ENCODE assay signal across 19 mouse cellular contexts in genomic region chr1:144517878-144518426, GRCm38 (mm10). TPM values are rescaled to one million over a fixed set of nuclear protein-coding genes. Genes with fewer than 3 reads are reported as not detected.
DNase-seq lines count a peak whose midpoint lies in the region.
"Had no signal": no experiment of that assay in that cellular context is flagged by ENCODE, and none has a peak within 500 bp of the region (broad histone marks: within the 10 kb centered on the region; RNA-seq: fewer than 3 reads in every experiment).

No protein-coding gene starts in this region.

- no peaks in the 10 kb centered on the region for H3K4me1 ChIP-seq in midbrain, embryonic 10.5 days
- H3K4me1 ChIP-seq: limb, embryonic 13.5 days; midbrain, embryonic 15.5 days; stomach, embryonic 15.5 days had no signal

- 85% methylated on average over 5 of the region's 5 CpGs for WGBS in midbrain, embryonic 10.5 days

- H3K36me3 ChIP-seq in midbrain, embryonic 10.5 days = no peaks in the 10 kb centered on the region
- H3K36me3 ChIP-seq: limb, embryonic 13.5 days; midbrain, embryonic 15.5 days; stomach, embryonic 15.5 days had no signal

- peak; percentile 10 for DNase-seq in heart, postnatal 4 days
- no peak for DNase-seq in heart, adult 9 months (ENCODE audit: low spot score in 2 of 2)
- DNase-seq in 416B (ENCODE audit: low read depth) = peak; percentile 17
- DNase-seq in frontal cortex, postnatal 36 days (ENCODE audit: low spot score in 2 of 2) = peak; percentile 30 to 52
- DNase-seq in left cerebral cortex, postnatal 14 days (ENCODE audit: low spot score in 2 of 2) = peak; percentile 58 to 62
- DNase-seq in spleen, postnatal 14 days (ENCODE audit: low spot score in 2 of 2) = no peak
- DNase-seq in midbrain, embryonic 10.5 days (ENCODE audit: low spot score) = no peak
- no peak for DNase-seq in adrenal gland, postnatal 36 days
- DNase-seq: cerebellum, adult 18-20 months; kidney, postnatal 25 days; liver, postnatal 0 days; retina, postnatal 1 day had no signal

- H3K4me3 ChIP-seq in midbrain, embryonic 10.5 days = no peak overlapping the region
- H3K4me3 ChIP-seq: limb, embryonic 13.5 days; midbrain, embryonic 15.5 days; stomach, embryonic 15.5 days had no signal

- intact Hi-C loops in left cerebral cortex, postnatal 14 days (cut with DNase I) = no loop called here

- no peak overlapping the region for H3K27ac ChIP-seq in midbrain, embryonic 10.5 days (replicated peaks)
- H3K27ac ChIP-seq: hindbrain, postnatal 0 days; limb, embryonic 13.5 days; midbrain, embryonic 15.5 days; stomach, embryonic 15.5 days had no signal

- no peaks in the 10 kb centered on the region for H3K27me3 ChIP-seq in midbrain, embryonic 10.5 days (ENCODE audit: low read depth, poor library complexity, severe bottlenecking)
- H3K27me3 ChIP-seq: limb, embryonic 13.5 days; midbrain, embryonic 15.5 days; stomach, embryonic 15.5 days had no signal

- H3K9me3 ChIP-seq in midbrain, embryonic 10.5 days (replicated peaks) = no peaks in the 10 kb centered on the region
- H3K9me3 ChIP-seq: limb, embryonic 13.5 days; midbrain, embryonic 15.5 days; stomach, embryonic 15.5 days had no signal

RNA-seq across cellular contexts. Expression of gene Rgs21, which starts 49.5 kb away (rescaled TPM):
- total RNA-seq in heart, postnatal 4 days (2021) = not detected
- total RNA-seq in left cerebral cortex, postnatal 14 days (2021) = not detected
- not detected in 2 replicates for polyA plus RNA-seq in midbrain, embryonic 10.5 days (2016; fragmentation: Nextera tagmentation; extraction: Ambion mirVana)
- not detected for total RNA-seq in adrenal gland, postnatal 36 days (2021)
- total RNA-seq: gastrocnemius, postnatal 4 days; hindbrain, postnatal 0 days had no signal
- polyA plus RNA-seq: activated CD4-positive, CD25-positive, alpha-beta regulatory T cell, adult 4 months; hindbrain, postnatal 0 days; limb, embryonic 13.5 days; liver, postnatal 0 days; midbrain, embryonic 15.5 days; neural tube, embryonic 14.5 days; stomach, embryonic 15.5 days had no signal

Comparison
In these comparisons a context has a peak if more than half of its experiments do, and no peak if none do; other contexts are left out.
1. DNase-seq: peak in heart, postnatal 4 days (single experiment), 416B (single experiment), frontal cortex, postnatal 36 days (2 of 2) and left cerebral cortex, postnatal 14 days (2 of 2); none in heart, adult 9 months (0 of 2), spleen, postnatal 14 days (0 of 2), midbrain, embryonic 10.5 days (single experiment) and adrenal gland, postnatal 36 days (0 of 2).